ENCODE assay signal across 12 mouse cellular contexts in the genomic region with DNA sequence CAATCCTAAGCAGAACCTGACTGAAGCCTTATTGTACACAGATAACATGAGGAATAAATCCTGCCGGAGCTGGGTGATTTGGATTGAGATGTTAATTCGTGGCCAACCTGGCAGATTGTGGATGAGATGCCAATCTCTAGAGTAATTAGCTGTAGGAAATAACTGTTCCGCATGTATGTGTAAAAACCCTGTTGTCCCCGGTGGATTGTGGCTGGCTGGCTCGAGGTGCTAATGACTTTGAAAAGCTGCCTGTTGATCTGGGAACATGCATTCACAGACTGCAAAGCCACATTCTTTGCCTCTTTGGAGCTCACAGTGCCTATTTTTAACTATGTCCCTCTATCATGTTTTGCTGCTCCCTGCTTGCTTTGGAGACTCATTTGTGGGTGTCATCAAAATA.
DNase-seq lines count a peak whose midpoint lies in the region; ATAC-seq lines count a peak whose summit lies in the region.
"Had no signal": no experiment of that assay in that cellular context is flagged by ENCODE, and none has a peak within 500 bp of the region (broad histone marks: within the 10 kb centered on the region; RNA-seq: fewer than 3 reads in every experiment).

No protein-coding gene starts in this region.

- peak overlapping the region; percentile 7; the same call in 1 of the 2 replicates for H3K4me2 ChIP-seq in heart, embryonic 13.5 days
- H3K4me2 ChIP-seq in forebrain, embryonic 16.5 days (ENCODE audit: low read length), result no peak overlapping the region

- intact Hi-C loops in heart, postnatal 36 days (cut with DNase I), result no loop called here

- peaks cover 39% of the 10 kb centered on the region for H3K4me1 ChIP-seq in heart, embryonic 13.5 days
- H3K4me1 ChIP-seq in forebrain, embryonic 16.5 days (replicated peaks; ENCODE audit: control insufficient read depth, insufficient read depth, low read length), result peaks cover 23% of the 10 kb centered on the region

- DNase-seq in heart, postnatal 36 days, result no peak
- DNase-seq in brain, adult 2 months (ENCODE audit: low read depth, low spot score), result peak; percentile 61
- peak; percentile 47 to 60 for DNase-seq in layer of hippocampus, postnatal 10 days (ENCODE audit: low spot score in 2 of 2)
- DNase-seq in urinary bladder, postnatal 4 days (ENCODE audit: low spot score in 2 of 2), result no peak
- DNase-seq: adrenal gland, postnatal 14 days; cerebellum, adult 11 months; kidney, adult 2 months had no signal

- 29% methylated on average over 5 of the region's 5 CpGs for WGBS in heart, embryonic 13.5 days
- WGBS in forebrain, embryonic 16.5 days, result 9% methylated on average over 5 of the region's 5 CpGs

- H3K36me3 ChIP-seq in heart, embryonic 13.5 days, result peaks cover 53% of the 10 kb centered on the region
- peaks cover 8% of the 10 kb centered on the region for H3K36me3 ChIP-seq in forebrain, embryonic 16.5 days (ENCODE audit: control insufficient read depth, insufficient read depth)

- no peak overlapping the region for H3K4me3 ChIP-seq in heart, embryonic 13.5 days
- no peak overlapping the region for H3K4me3 ChIP-seq in forebrain, embryonic 16.5 days (replicated peaks; ENCODE audit: low read length)
- H3K4me3 ChIP-seq: embryonic facial prominence, embryonic 10.5 days had no signal

- ATAC-seq in heart, embryonic 13.5 days (ENCODE audit: extremely low read depth, insufficient number of reproducible peaks, low FRiP score, low TSS enrichment), result no peak
- peak; percentile 83 for ATAC-seq in forebrain, embryonic 16.5 days
- no peak for ATAC-seq in megakaryocyte progenitor cell, adult 5-6 weeks (replicated peaks; ENCODE audit: poor library complexity)

- no peaks in the 10 kb centered on the region for H3K27me3 ChIP-seq in heart, embryonic 13.5 days (replicated peaks)
- no peaks in the 10 kb centered on the region for H3K27me3 ChIP-seq in forebrain, embryonic 16.5 days (replicated peaks; ENCODE audit: control insufficient read depth, insufficient read depth, low read length)

- H3K27ac ChIP-seq in heart, embryonic 13.5 days (replicated peaks), result peak overlapping the region; percentile 86
- no peak overlapping the region for H3K27ac ChIP-seq in forebrain, embryonic 16.5 days (ENCODE audit: low read length)
- H3K27ac ChIP-seq: embryonic facial prominence, embryonic 10.5 days; liver, embryonic 14.5 days had no signal

- H3K9me3 ChIP-seq in heart, embryonic 13.5 days, result no peaks in the 10 kb centered on the region
- no peaks in the 10 kb centered on the region for H3K9me3 ChIP-seq in forebrain, embryonic 16.5 days (ENCODE audit: control insufficient read depth, low read length)
- H3K9me3 ChIP-seq: embryonic facial prominence, embryonic 10.5 days had no signal

- H3K9ac ChIP-seq in heart, embryonic 13.5 days, result 0 out of 2 replicates have a peak overlapping the region, but pooled peaks have one; percentile 8
- no peak overlapping the region for H3K9ac ChIP-seq in forebrain, embryonic 16.5 days (replicated peaks; ENCODE audit: low read depth, low read length)
- H3K9ac ChIP-seq: liver, embryonic 14.5 days had no signal

Comparison
In these comparisons a context has a peak if more than half of its experiments do, and no peak if none do; other contexts are left out.
1. DNase-seq: peak in brain, adult 2 months (single experiment) and layer of hippocampus, postnatal 10 days (2 of 2); none in heart, postnatal 36 days (0 of 2) and urinary bladder, postnatal 4 days (0 of 2).